Mouse (Mus musculus) naive thymus-derived CD4-positive, alpha-beta T cell, adult 2 months (primary cell): ENCODE measurements around the gene Dhodh.

Experiments used
- DNase-seq: peaks from one replicate; pipeline ENCODE4 v3.0.0-alpha.2; 2011; ENCODE audit warnings: low read depth

Gene Dhodh

DNA sequence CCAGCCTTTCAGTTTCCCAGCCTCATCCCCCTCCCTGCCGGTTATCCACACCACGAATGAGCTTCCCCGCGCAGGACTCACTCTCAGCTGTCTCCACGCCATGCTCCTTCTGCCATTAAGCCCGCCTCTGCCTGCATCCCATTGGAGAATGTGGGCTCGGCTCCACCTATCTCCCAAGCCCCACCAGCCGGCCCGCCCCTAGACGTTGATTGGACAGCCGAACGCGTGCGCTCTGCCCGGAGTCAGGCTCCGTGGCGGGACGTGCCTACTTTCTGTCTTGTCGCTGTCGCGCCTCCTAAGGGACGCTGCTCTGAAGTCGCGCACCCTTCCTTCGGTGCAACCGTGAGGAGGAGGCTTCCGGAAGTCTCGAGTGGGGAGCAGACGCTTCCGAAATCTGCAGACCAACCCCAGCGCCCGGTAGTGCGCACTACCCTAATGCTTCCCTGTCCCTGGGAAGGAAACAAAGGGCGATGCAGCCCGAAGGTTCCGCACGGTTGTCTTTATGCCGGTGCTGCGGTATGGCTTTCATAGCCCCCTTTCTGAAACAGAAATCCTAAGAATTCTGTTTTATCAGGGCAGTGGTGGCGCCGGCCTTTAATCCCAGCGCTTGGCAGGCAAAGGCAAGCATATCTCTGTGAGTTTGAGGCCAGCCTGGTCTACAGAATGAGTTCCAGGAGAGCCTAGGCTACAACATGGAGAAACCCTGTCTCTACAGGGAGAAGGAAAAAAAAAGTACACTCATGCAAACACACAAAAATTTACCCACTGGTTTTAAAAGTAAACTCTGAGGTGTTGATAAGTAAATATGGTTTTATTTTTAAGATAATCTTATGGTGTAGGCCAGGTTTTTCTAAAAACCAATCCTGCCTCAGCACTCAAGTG is at the start of gene Dhodh:
TSS of gene Dhodh (minus strand) at position 403 of the 882 bp plus-strand sequence.
- DNase-seq, result peak; percentile 98

DNA sequence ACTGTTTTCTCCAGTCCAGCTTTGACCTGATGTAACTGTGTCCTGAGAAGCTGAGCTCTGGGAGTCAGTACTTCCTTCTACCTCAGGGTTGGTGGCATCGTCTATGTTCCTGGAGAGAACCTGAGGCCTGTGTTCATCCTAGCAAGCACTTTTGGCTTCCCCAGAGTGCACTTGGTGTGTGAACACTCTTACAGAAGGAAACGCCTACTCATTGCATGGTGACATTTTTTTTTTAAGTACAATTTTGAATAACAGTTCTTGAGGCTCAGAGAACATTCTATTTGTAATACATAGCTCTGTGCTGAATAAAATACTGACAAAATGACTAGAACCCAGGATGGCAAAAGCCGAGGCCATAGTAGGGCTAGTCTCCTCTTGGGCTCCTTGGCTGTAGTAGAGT is 48.4 kb upstream of the Dhodh start:
- no peak for DNase-seq

DNA sequence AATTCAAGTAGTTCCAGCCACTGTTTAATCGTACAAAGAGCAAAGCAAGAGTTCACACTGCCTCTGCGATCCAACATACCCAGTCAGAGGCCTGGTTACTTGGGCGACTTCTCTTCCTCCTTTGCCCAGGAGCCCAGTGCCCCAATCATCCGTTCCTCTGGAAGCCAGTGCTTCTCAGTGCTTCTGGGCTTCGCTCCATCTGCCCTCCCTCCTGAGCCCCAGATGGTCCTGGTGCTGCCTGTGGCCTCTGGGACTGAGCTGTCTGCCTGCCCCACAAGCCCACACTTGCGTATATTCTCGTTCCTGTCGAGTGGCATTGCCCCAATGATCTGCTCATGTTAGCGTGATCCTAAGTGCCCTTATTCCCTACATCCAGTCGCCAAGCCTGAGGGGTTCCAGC is 42.3 kb upstream of the Dhodh start:
- DNase-seq, result no peak

- no peak for DNase-seq
Measured at GRCm38 (mm10) chr8:109648469-109648868, 40.0 kb upstream of the Dhodh start.

DNA sequence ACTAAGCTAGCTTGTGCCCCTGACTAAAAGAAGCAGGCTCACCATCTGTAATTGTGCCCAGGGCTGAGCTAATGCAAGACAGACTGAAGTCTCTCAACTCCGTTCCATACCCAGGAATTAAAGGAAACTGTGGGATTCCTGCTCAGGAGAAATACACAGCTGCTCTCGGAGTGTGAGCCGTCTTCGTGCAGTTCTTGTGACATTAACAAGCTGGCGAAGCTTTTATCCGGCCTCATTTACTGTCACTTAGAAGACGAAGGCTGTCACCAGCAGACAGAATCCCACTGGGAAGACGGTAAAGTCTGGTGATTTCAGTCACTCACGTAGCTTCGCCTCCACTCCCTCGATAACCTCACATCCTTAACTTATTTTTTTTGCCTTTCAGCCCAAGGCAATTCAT is 38.9 kb upstream of the Dhodh start:
- DNase-seq, result no peak

GRCm38 (mm10) chr8:109641236-109641635 is 32.8 kb upstream of the Dhodh start:
- no peak for DNase-seq

DNA sequence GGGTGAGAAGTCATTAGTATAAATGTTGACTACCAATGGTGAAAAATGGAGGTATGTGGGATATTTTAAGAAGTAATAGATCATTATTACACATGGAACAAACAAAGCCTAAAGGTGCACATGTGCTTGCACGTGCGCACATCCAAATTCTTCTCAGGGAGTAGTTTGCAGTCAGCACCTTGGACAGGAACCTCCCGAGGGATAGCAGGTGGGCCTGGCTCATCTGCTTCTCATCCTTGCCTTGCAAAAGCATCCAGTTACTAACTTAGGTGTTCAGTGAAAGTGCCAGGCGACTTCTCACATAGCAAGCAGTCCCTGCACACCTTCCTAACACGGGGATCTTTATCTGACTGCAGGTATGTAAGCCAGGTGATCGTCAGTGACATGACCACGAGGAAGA is 31.9 kb upstream of the Dhodh start:
- no peak for DNase-seq

DNA sequence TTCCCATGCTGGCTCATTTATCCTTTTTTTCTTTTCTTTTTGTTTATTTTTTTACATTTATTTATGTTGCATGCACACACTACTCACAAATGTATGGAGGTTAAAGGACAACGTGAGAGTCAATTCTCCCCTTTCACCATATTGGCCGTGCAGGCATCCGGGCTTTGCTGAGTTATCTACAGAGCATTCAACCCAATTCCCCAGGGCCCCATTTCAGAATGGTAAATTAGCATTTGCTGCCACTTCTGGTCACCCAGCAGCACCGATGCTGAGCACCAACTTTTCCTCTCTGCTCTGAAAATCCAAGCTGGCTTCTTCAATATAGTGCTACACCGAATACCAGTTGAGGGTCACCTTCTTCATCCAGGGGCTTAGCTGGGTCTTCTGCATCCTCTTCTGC is 30.4 kb upstream of the Dhodh start:
- no peak for DNase-seq

DNA sequence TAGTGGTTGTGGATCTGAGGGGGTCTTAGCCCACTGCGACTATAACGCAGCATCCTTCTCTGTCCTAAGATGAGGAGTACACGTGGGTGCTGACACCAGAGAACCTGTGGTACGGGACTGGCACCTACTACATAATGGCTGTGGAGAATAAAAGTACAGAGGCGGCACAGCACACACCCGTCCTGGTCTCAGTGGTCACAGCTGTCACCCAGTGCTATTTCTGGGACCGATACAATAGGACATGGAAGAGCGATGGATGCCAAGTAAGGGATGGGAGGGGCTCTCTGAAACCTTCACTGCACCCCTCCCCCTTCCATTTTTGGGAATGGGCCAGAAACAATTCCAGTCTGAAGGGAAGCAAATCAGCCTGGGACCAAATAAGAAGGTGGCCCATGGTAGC is 26.7 kb upstream of the Dhodh start:
- no peak for DNase-seq

GRCm38 (mm10) chr8:109632498-109632897 is 24.0 kb upstream of the Dhodh start:
- DNase-seq, result no peak

GRCm38 (mm10) chr8:109628638-109629037 is 20.2 kb upstream of the Dhodh start:
- DNase-seq, result no peak

GRCm38 (mm10) chr8:109615569-109615968 is 7.1 kb upstream of the Dhodh start:
- no peak for DNase-seq

GRCm38 (mm10) chr8:109614243-109615210 is 6.1 kb upstream of the Dhodh start, which contains the start of gene Pkd1l3:
Gene Pkd1l3 (plus strand): TSS chr8:109614517.
- peak; percentile 58 for DNase-seq

DNA sequence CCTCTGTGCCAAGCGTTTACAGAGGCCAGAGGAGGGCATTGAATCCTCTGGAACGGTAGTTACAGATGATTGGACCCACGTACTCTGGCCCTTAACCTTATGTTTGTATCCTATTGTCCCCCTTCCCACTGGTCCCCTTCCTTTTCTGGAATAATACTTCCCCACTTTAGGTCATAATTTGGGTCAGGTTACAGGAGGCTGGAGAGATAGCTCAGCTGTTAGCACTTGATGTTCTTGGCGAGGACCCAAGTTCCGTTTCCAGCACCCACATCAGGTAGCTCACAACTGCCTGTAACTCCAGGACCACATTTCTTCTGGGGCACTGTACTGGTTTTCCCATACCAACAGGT is 655 bp upstream of the Dhodh start:
- DNase-seq, result no peak

- DNase-seq, result peak; percentile 19
Measured at GRCm38 (mm10) chr8:109607650-109608049, 823 bp downstream of the Dhodh start.

GRCm38 (mm10) chr8:109606725-109607124 is 1.7 kb downstream of the Dhodh start:
- no peak for DNase-seq

DNA sequence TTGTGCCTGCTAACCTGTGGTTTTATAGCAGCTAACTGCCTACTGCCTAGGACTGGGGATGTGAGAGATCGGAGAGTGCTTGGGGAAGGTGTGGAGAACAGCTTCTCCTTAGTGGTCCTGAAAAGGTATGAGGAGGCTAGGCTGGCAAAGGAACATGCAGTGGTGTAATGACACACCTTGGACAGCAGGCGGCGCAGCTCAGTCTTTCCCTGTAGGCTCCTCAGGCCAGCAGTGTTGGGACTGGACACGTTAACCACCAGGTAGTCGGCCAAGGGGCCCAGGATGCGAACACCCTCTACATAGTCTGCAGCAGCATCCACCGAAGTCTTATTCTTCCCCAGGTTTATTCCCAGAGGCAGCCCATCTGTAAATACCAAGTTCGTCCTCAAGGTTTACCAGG is 12.6 kb downstream of the Dhodh start:
- peak; percentile 76 for DNase-seq

- DNase-seq, result peak; percentile 48
Measured at GRCm38 (mm10) chr8:109593117-109593788, 15.2 kb downstream of the Dhodh start.

DNA sequence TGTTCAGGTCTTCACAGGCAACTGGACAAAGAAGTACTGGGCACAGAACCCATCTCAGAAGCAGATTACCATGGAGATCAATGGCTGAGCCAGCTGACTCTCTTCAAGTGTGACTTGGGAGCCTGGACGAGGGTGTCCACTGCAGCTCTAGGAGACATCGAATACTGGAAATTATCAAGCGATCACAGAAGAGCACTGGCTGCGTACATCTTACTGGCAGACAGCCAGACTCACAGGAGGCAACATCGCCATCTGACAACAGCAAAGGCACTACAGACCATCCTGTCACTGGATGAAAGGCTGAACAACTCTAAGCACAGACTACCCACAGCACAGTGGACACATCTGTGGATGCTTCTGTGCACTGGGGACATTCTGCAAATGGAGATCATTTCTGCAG is 16.3 kb downstream of the Dhodh start:
- no peak for DNase-seq

GRCm38 (mm10) chr8:109591367-109591766 is 17.1 kb downstream of the Dhodh start:
- DNase-seq, result no peak

DNA sequence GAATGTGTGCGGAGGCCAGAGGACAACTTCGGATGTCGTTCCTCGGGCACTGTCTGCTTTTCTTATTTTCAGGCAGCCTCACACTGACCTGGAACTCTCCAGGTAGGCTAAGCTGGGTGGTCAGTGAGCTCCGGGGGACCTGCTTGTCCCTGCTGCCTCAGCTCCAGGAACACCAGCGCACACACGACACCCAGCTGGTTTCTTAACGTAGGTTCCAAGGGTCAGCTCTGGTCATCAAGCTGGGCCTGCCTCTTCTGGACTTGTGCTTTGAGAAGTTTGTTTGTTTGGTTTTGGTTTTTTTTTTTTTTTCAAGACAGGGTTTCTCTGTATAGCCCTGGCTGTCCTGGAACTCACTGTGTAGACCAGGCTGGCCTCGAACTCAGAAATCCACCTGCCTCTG is 17.6 kb downstream of the Dhodh start:
- DNase-seq, result no peak

GRCm38 (mm10) chr8:109586972-109587504 is 21.4 kb downstream of the Dhodh start:
- DNase-seq, result no peak
